Mouse (Mus musculus) cerebellum, adult 9-10 months (tissue): ENCODE data around the gene Traf3ip3.

Experiments
- DNase-seq: peaks from one replicate; pipeline ENCODE4 v3.0.0; 2022

Traf3ip3 gene

DNA sequence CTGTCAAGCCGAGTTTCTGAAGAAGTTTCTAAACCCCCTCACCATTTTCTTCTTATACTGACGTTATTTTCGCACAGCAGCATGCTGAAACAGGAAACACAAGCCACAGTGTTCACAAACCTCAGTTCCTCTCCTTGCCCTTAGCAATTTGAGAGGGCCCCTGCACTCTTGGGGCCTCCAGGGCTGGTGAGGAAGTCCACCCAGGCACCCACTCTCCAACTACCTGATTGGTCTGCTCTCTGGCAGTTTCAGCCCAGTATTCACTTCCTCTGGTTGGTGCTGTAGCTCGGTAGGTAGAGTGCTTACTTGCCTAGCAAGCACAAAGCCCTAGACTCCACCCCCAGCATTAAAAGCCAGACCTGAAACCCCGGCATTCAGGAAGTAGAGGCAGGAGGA, at the start of gene Traf3ip3:
Traf3ip3 (minus strand) TSS at position 321 of the 396 bp plus-strand sequence.
- DNase-seq = no peak

- no peak for DNase-seq
Observed at GRCm38 (mm10) chr1:193250026-193250425, 48.5 kb upstream of the Traf3ip3 start.

DNA sequence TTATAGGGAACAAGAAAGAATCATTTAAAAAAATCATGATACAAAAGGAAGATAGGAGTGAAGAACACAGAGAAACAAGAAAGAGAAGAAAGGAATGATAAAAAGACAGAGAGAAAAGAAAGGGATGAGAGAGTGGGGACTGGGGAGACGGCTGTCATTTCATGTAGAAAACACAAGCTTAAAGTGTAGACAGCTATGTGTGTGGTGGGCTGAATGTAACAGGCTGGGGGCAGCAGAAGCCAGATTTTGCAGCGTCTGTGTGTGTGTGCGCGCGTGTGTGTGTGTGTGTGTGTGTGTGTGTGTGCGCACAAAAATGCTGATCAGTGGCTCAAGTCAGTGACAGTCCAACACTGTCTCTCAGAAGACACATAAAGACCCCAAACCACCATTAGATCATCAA, 42.7 kb upstream of the Traf3ip3 start:
- DNase-seq = no peak

- no peak for DNase-seq
Observed at GRCm38 (mm10) chr1:193243571-193244193, 42.2 kb upstream of the Traf3ip3 start.

DNA sequence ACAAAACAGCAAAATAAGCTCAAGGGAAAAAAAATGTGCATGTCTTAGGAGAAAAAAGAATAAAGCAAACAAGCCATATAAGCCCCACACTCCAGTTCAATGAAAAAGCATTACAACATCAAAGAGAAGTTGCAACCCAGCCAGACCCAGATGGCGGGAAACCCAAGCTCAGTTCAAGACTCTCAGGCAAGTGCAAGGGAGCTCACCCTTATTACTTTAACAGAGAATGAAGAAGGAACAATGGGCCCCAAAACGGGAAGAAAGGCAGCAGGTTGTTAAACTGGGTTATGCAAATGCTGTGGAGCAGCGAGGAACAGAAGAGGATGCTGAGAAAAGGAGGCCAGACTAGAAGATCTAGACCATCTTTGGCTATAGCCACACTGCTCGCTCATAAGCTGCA, 41.4 kb upstream of the Traf3ip3 start:
- no peak for DNase-seq

GRCm38 (mm10) chr1:193242238-193242637, 40.7 kb upstream of the Traf3ip3 start:
- DNase-seq = peak; percentile 98

- no peak for DNase-seq
Observed at GRCm38 (mm10) chr1:193241436-193241835, 39.9 kb upstream of the Traf3ip3 start.

GRCm38 (mm10) chr1:193238426-193238825, 36.9 kb upstream of the Traf3ip3 start:
- no peak for DNase-seq

GRCm38 (mm10) chr1:193234930-193235329, 33.4 kb upstream of the Traf3ip3 start:
- no peak for DNase-seq

DNA sequence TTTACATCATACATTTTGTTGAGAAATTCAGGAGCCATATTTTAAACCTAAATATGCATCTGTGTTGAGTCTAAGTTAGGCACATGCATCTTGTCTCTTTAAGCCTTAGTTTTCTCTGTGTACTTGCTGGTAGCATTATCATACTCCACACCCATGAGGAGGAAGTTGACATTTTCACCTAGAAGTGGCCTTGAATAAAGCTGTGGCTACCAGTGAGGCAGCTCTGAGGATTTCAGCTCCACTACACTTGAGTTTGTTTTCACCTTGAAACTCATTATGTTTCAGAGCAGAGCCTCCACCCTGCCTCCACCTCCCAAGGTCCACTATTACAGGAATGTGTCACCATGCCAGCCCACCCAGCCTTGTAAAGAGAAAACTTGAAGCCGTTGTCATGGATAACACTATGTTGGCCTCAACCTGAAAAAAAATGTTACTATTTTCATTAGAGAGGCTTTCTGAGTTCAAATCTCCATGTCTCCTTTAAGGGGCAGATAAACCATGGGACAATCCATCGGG, 32.7 kb upstream of the Traf3ip3 start:
- DNase-seq = no peak

DNA sequence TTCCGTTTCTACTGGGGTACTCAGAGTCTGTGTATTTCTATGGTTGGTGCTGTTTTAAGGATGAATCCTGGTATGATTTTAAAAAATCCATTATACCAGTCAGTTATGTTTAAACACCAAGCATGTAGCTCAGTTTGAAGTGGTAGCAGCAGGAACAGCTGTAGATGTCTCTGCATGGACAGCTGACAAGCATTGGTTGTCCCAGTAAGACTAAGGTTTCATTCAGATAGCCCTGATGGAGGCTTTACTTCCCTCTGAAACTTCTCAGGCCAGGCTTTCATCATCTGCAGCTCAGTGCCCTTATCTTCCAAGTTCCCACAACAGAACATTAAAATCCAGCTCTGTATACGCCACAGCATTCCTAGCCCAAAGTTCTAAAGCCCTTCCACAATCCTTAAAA, 31.2 kb upstream of the Traf3ip3 start:
- DNase-seq = no peak

- no peak for DNase-seq
Observed at GRCm38 (mm10) chr1:193230935-193231334, 29.4 kb upstream of the Traf3ip3 start.

DNA sequence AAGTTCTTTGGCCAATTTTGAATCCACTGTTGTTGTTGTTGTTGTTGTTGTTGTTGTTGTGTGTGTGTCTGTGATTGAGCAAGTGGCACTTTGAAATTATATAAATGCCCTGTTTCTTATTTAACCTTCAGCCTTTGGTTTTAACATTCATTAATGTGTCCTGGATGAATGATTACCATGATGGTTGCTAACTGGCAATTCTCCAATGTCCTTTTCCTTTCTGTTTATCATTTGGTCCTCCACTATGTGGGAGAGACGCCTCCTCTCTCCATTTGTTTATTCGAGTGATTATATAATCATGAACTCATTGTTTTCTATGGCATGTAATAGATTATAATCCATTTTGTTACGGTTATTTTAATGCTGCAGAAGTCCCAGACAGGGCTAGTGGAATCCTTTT, 29.0 kb upstream of the Traf3ip3 start:
- no peak for DNase-seq

DNA sequence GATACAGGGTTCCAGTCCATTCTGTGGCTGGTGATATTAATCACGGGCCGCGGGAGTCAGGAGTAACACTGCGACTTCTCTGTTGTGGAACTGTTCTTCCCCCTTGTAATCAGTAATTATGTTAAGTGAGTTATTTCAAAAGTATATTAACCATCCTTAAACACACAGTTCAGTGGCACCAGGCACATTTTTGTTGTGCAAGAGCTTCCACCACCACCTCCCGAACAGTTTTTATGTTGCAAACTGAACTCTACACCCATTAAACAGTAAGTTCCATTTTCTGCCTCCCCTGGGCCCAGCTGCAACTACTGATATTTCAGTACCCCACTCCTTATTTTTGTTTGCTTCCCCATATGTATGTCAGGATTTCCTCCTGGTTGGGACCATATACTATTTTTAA, 28.1 kb upstream of the Traf3ip3 start:
- DNase-seq = no peak

GRCm38 (mm10) chr1:193227537-193227936, 26.0 kb upstream of the Traf3ip3 start:
- no peak for DNase-seq

GRCm38 (mm10) chr1:193226724-193227522, 25.4 kb upstream of the Traf3ip3 start:
- no peak for DNase-seq

DNA sequence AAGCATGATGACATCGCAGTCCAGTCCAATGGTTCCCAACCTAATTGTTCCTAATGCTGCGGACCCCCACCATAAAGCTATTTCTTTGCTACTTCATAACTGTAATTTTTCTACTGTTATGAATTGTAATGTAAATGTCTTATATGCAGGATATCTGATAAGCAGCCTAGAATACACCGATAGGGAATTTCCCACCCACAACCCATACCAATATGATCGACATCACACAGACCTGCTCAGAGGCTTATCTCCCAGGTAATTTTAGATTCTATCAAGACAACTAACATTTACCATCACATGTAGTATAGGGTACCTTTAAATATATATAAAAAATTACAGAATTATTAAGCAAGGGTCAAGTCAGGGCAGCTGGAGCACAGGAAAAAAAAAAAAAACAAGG, 24.6 kb upstream of the Traf3ip3 start:
- no peak for DNase-seq

GRCm38 (mm10) chr1:193225531-193225930, 24.0 kb upstream of the Traf3ip3 start:
- DNase-seq = no peak

DNA sequence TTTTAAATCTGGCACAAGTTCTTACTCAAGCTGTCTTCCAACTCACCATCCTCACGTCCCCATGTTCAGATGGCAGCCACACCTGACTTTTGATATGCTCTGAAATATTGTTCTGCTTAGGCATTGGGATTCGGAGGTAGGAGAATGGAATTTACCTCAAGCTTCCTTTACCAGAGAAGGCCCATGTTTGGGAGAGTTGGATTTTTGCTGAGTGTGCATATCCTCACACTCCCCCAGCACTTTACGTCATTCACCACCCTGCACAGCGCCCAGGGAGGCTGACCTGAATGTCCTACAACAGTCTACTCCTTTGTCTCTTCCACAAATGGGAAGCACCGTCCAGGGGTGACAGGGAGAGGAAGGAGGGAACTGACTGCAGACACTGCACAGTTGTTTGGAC, 18.9 kb upstream of the Traf3ip3 start:
- no peak for DNase-seq

DNA sequence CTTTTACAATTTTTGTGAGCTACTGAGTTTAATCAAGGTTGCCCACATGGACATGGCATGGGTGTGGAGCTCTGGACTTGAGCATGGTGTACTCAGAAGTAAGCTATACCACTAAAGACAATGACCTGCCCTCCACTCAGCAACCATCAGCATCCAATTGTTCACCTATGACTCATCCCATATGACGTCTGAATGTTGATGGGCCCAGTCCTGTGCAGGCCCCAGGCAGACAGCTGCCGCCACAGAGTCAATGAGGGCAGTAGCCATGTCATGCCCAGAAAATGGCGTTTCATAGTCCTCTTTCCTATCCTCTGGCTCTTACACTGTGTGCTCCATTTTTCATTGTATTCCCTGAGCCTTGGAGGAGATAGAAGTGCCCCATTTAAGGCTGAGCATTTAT, 14.5 kb upstream of the Traf3ip3 start:
- no peak for DNase-seq

DNA sequence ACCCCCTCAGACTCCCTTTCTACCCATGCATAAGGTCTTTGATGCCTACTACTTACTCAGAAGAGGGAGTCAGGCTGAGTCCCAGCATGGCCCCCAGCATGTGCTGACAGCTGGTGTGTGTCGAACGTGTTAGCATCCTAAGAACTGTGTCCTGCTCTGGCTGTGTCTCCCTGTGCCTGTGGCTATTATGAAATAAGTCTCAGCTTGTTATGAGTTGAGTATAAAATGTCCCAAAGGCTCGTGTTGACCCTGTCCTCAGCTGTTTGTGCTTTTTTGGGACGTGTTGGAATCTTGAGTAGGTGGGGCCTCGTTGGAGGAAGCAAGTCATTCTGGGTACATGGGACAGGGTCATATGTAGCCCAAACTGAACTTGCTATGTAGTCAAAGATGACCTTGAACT, 12.6 kb upstream of the Traf3ip3 start:
- no peak for DNase-seq

DNA sequence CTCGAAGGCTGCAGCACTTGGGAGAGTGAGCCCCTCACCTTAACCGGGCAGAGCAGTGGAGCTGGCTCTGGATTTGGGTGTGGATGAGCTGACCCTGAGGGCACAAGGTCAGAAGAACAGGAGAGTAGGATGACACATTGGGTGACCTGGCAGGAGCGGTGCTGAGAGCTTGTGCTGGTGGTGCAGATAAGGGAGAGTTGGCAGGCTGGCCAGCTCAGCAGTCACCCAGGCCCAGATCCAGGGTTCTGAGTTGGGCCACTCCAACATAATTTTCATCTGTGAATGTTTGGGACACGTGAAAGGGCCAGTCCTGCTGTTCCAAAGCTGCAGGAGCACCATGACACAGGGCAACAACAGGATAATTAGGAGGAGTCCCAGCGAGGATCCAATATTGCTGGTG, 9.9 kb upstream of the Traf3ip3 start:
- no peak for DNase-seq

DNA sequence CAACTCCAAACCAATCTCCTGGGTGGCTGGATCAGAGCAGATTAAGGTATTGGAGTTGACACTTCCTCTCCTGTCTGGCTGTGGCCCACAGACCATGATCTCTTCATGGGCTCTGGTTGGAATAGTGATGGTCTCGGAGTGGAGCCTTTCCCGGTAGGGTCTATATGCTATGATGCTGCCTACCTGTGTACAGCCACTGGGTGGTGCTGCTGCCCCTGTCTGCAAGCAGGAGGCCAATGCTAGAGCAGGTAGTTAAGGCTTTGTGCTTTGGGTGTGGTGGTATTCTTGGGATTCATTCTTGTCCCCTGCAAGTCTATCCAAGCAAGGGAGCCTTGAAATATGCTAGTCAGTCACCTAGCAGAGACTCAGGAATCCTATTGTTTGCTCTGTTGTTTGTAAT, 6.7 kb upstream of the Traf3ip3 start:
- DNase-seq = peak; percentile 51

DNA sequence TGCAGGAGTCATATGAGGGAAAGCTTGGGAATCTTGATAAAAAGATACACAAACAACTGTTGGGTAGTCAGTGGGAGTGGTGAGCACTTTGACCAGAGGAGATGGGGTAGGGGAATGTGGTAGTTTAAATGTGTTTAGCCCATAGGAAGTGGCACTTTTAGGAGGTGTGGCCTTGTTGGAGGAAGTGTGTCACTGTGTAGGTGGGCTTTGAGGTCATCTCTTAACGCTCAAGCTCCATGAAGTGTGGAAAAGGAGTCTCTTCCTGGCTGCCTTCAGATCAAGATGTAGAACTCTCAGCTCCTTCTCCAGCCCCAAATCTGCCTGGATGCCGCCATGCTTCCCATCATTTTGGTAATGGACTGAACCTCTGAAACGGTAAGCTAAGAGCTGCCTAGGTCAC, 6.0 kb upstream of the Traf3ip3 start, which contains the start of gene Lamb3:
Lamb3 (plus strand) TSS at position 197 of the 400 bp plus-strand sequence.
- no peak for DNase-seq
